Mouse (Mus musculus) kidney, postnatal 0 days (tissue): ENCODE measurements around the gene Vwa8. TPM values are rescaled to one million over a fixed set of nuclear protein-coding genes. Genes with fewer than 3 reads are reported as not detected.
A peak's percentile ranks its signal among the peaks of the same experiment; 100 is the strongest.

Source experiments
- ATAC-seq: fragments of 200-750 bp; cut with Nextera tagmentation; replicated peaks from 2 replicates; pipeline ENCODE4 v1.8.0; 2017; ENCODE audit warnings: low read depth, moderate number of reproducible peaks, moderate TSS enrichment, moderate library complexity; ENCODE audit not compliant: low FRiP score
- DNase-seq: peaks from one replicate; pipeline ENCODE4 v3.0.0-alpha.2; 2016; ENCODE audit warnings: low spot score
- H3K27ac ChIP-seq: fragments of 300-500 bp; sonication (generic); 2 replicates; pipeline ENCODE4 v1.5.1; 2014; ENCODE audit warnings: mild to moderate bottlenecking
- H3K27me3 ChIP-seq: fragments of 300-500 bp; sonication (generic); 2 replicates; pipeline ENCODE4 v1.6.1; 2014; ENCODE audit warnings: low read length, mixed read lengths; ENCODE audit not compliant: insufficient read depth
- H3K36me3 ChIP-seq: fragments of 300-500 bp; sonication (generic); 2 replicates; pipeline ENCODE4 v1.6.1; 2014; ENCODE audit warnings: low read length, mixed read lengths; ENCODE audit not compliant: insufficient read depth
- H3K4me1 ChIP-seq: fragments of 300-500 bp; sonication (generic); replicated peaks from 2 replicates; pipeline ENCODE4 v1.6.1; 2014; ENCODE audit warnings: antibody characterized with exemption, low read length, mixed read lengths; ENCODE audit not compliant: insufficient read depth
- H3K4me2 ChIP-seq: fragments of 300-500 bp; sonication (generic); 2 replicates; pipeline ENCODE4 v1.6.1; 2014; ENCODE audit warnings: mild to moderate bottlenecking, low read length, moderate library complexity, mixed read lengths
- H3K4me3 ChIP-seq: fragments of 300-500 bp; sonication (generic); replicated peaks from 2 replicates; pipeline ENCODE4 v1.5.1; 2014; ENCODE audit warnings: low read depth, low read length
- H3K9ac ChIP-seq: fragments of 300-500 bp; sonication (generic); 2 replicates; pipeline ENCODE4 v1.6.1; 2014; ENCODE audit warnings: low read depth, low read length
- H3K9me3 ChIP-seq: fragments of 300-500 bp; sonication (generic); replicated peaks from 2 replicates; pipeline ENCODE4 v1.6.1; 2016; ENCODE audit warnings: low read length, inconsistent platforms, mixed read lengths
- CTCF ChIP-seq: IDR thresholded peaks from 2 replicates; pipeline ENCODE4 v1.5.1; 2016; ENCODE audit warnings: antibody characterized with exemption, low read depth, mild to moderate bottlenecking, moderate library complexity
- WGBS: fragments of 180-500 bp; shearing (Covaris S2); extraction: QIAGEN DNeasy Blood & Tissue Kit; methylation state at CpG from one replicate; pipeline ENCODE4 v1.1.7; 2014; 5-methylcytosine and 5-hydroxymethylcytosine counted together
- polyA plus RNA-seq: library from polyadenylated mRNA; unstranded; fragments of >200 nt; fragmentation: Nextera tagmentation; extraction: Ambion mirVana; gene quantifications from 2 replicates; pipeline ENCODE4 v1.2.1, GENCODE M21; 2015

The Vwa8 gene
- polyA plus RNA-seq, 1 experiment from 2014 or later, result 18.2 TPM

- H3K36me3 ChIP-seq, result no peaks in the 10 kb centered on the region
- H3K9ac ChIP-seq, result no peak overlapping the region
- no peaks in the 10 kb centered on the region for H3K4me1 ChIP-seq
- 60% methylated on average over 6 of the region's 6 CpGs for WGBS
- no peak overlapping the region for H3K4me2 ChIP-seq
- DNase-seq (no peak), ATAC-seq (no peak)
- H3K4me3 ChIP-seq, result no peak overlapping the region
- no peaks in the 10 kb centered on the region for H3K9me3 ChIP-seq
- no peak overlapping the region for H3K27ac ChIP-seq
- H3K27me3 ChIP-seq, result no peaks in the 10 kb centered on the region
- no peak for TF ChIP-seq CTCF
Measured at GRCm38 (mm10) chr14:79241656-79242385, 393.0 kb downstream of the Vwa8 start.

- no peaks in the 10 kb centered on the region for H3K27me3 ChIP-seq
- H3K4me2 ChIP-seq, result no peak overlapping the region
- no peaks in the 10 kb centered on the region for H3K9me3 ChIP-seq
- H3K27ac ChIP-seq, result no peak overlapping the region
- no peak for TF ChIP-seq CTCF
- H3K4me1 ChIP-seq, result no peaks in the 10 kb centered on the region
- H3K4me3 ChIP-seq, result no peak overlapping the region
- DNase-seq (no peak), ATAC-seq (no peak)
- no peaks in the 10 kb centered on the region for H3K36me3 ChIP-seq
- no peak overlapping the region for H3K9ac ChIP-seq
Measured at GRCm38 (mm10) chr14:79242386-79242720, 393.5 kb downstream of the Vwa8 start.

GRCm38 (mm10) chr14:79243038-79243883 is 394.4 kb downstream of the Vwa8 start:
- no peak for TF ChIP-seq CTCF
- WGBS, result 83% methylated on average over 12 of the region's 12 CpGs
- H3K27ac ChIP-seq, result no peak overlapping the region
- no peaks in the 10 kb centered on the region for H3K27me3 ChIP-seq
- H3K36me3 ChIP-seq, result no peaks in the 10 kb centered on the region
- no peak overlapping the region for H3K4me2 ChIP-seq
- no peak overlapping the region for H3K4me3 ChIP-seq
- H3K9me3 ChIP-seq, result no peaks in the 10 kb centered on the region
- no peaks in the 10 kb centered on the region for H3K4me1 ChIP-seq
- no peak for ATAC-seq
- no peak overlapping the region for H3K9ac ChIP-seq
- DNase-seq, result no peak

GRCm38 (mm10) chr14:79244571-79244970 is 395.7 kb downstream of the Vwa8 start:
- Histone ChIP-seq H3K9ac (no peak overlapping the region), H3K4me1 (no peaks in the 10 kb centered on the region), H3K36me3 (no peaks in the 10 kb centered on the region), H3K27ac (no peak overlapping the region), H3K9me3 (no peaks in the 10 kb centered on the region), H3K27me3 (no peaks in the 10 kb centered on the region), H3K4me2 (no peak overlapping the region), H3K4me3 (no peak overlapping the region)
- DNase-seq (no peak), ATAC-seq (no peak)
- WGBS, result 68% methylated on average over 3 of the region's 3 CpGs
- no peak for TF ChIP-seq CTCF

GRCm38 (mm10) chr14:79251727-79252285 is 403.0 kb downstream of the Vwa8 start:
- Histone ChIP-seq H3K27ac (no peak overlapping the region), H3K36me3 (no peaks in the 10 kb centered on the region), H3K4me2 (no peak overlapping the region), H3K9ac (no peak overlapping the region), H3K4me3 (no peak overlapping the region), H3K9me3 (no peaks in the 10 kb centered on the region), H3K27me3 (no peaks in the 10 kb centered on the region), H3K4me1 (no peaks in the 10 kb centered on the region)
- ATAC-seq, result no peak
- TF ChIP-seq CTCF, result no peak
- DNase-seq, result peak; percentile 55
- 41% methylated on average over 5 of the region's 5 CpGs for WGBS

Other genes with a start within 250 kb of the Vwa8 start
- 2.2 and 2.3 TPM in 2 replicates for gene Dgkh, start 116.3 kb upstream of the Vwa8 start, polyA plus RNA-seq